Mouse (Mus musculus): ENCODE measurements at regions not wholly inside any gene's neighbourhood (a gene's known extent, or its start where the extent isn't known, plus 50 kb on each side); places are given as distances from the start of the nearest gene placed in this dataset.

DNA sequence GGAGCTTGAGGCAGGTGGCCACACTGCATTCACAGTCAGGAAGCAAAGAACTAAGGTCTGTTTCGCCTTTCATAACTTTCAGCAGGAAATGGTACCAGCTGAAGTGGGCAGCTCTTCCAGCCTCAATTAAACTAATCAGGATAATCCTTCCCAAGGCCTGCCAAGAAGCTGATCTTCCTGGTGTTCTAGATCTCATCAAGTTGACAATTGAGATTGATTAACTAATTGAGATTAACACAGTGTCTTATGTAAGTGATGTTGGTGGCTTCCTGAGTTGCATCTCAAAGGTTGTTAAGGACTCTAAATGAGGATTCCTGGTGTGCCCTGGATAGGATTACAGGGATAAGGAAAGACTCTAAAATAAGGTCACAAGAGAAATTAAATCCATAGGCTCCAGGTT lies 273.3 kb upstream of the Irx2 start:
- DNase-seq (ENCODE audit: low read depth, low spot score), result no peak

DNA sequence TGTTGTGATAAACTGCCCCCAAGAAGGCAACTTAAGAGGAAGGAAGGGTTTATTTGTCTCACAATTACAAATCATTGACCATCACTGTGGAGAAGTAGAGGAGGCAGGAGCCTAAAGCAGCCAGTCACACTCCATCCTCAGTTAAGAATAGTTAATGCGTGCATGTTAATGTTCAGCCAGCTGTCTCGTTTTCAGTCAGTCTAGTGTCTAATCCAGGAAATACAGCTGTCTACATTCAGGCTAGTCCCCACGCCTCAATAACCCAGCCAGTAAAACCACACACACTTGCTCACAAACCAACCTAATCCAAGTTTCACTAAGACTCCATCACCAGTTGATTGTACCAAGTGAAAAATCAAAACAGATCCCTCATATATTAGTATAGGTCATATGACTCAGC lies 272.8 kb upstream of the Irx2 start:
- no peak for DNase-seq (ENCODE audit: low read depth, low spot score)

DNA sequence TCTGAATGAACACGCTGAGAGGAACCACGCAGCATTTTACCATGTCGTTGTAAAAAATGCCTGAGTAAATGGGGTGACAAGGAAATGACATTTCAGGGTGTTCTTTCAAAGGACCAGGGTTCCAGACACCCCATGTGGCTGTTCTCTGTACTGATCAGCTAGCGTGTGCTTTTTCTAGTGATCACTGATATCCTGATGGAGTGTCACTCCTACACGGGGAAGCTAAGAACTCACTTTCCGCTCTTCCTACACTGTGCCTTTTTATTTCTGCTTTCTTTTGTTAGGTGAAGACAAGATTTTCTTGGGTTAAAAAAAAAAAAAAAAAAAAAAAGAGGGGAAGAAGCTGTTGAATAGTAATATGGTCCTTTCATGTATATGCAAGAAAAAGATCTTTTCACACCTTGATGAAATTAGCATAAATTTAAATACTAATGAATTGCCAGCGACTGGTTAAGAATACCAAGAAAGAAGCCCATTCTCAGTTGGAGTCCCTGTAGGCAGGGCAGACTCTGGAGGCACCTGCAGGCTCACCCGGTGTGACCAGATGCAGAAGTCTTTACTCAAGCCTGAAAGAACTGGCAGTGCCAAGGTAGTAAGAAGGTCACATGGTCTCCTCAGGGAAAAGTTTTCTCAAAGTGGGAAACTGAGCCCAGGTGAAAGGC lies 270.2 kb upstream of the Irx2 start:
- DNase-seq (ENCODE audit: low read depth, low spot score), result no peak

DNA sequence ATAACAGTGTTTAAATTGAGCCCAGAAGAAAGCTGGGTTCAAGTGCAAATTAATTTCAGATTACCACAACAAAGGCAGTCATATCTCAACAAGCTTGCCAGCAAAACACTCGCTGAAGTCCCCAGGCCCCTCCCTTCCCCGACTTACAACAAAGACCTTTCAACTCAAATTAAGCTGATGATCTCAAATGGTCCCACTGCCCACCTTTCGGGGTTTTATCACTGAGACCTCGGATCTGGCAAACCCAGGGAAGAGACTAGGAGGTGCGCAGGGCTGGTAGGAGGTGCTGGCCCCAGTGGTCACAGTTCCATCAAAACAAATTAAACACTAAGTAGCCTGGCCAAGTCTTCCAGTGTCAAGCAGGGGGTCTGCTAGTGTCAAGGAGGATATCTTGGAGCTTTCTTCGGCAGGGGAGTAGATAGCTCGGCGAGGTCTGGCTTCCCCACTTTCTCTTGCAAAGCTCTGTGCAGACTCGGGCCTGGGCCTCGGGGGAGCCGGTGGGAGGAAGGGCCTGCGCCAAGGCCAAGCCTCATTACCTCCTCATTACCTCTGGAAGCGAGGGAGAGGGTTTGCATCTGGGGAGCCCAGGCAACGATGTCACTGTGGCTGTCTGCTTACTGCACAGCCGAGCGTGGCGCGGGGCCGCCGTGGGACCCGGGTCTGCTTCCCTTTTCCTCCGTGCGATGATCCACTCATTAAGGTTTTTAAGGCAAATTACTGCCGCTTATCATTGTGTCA lies 262.9 kb upstream of the Irx2 start:
- no peak for DNase-seq (ENCODE audit: low read depth, low spot score)

DNA sequence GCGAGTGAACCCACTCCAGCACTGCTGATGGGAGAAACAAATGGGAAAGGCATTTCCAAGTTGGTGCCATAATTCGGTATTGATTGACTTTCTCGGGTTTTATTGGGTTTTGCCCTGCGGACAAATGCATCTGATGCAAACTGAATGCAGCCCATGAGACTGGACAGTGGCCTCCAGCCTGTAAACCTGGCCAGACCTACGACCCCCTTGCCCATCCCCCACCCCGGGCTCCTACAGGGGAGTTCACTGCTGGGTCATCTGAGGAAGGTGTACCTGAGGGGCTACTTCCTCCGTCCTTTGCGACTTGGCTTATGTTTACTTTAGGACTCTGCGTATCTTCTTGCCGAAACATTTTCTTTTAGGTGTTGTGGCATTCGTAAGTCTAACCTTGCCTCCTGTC lies 262.3 kb upstream of the Irx2 start:
- DNase-seq (ENCODE audit: low read depth, low spot score), result no peak

DNA sequence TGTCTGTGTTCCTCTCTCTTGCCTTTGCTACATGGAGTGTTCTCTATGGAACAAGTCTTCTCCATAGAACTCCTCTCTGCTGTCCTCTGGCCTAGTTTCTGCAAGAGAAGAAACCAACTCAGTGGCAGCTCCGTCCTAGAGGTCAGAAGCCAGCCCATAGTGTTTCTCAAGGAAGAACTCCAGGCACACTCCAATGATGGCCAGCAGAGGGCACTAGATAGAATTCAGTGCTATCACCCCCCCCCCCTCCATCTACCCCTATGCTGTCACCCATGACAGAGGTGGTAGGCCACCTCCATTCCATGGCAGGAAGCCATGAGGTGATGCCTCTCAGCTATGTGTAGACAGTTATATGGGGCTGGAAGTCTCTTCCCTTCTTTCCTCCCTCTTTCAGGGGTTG lies 258.5 kb upstream of the Irx2 start:
- DNase-seq (ENCODE audit: low read depth, low spot score), result no peak

DNA sequence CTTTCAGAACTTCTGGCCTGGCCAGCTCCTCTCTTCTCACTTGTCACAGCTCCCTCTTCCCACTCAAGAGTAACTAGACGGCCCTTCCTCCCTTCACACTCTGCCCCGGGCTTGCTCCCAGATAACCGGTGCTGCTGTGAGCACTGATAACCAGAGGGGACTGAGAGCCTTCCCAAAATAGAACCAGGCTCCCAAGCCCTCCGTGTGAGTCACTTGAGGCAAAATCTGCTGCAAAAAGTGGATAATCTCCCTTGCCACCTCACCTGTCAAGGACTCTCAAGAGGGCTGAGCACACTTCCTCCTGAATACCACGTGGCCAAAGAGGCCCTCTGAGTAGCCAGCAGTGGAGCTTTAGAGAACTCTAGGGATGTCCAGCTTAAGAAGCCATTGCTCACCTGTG lies 257.6 kb upstream of the Irx2 start:
- no peak for DNase-seq (ENCODE audit: low read depth, low spot score)

DNA sequence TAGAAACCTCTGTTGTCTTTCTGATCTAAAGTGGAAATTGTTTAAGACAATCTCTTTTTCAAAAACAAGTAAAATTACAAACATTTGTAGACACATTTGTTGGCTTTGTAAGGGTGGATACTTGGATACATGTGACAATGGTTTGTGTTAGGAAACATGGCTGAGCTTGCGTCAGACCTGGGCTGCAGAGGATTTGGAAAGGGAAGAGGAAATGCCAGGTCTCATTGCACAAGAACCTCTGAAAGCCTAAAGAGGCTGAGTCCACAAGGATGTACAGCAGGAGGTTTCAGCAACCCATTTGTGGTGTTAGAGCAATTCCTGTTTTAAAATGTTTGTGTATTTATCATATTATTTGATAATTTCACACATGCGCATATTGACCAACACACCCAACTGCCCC lies 235.3 kb upstream of the Irx2 start:
- DNase-seq (ENCODE audit: low read depth, low spot score), result no peak

DNA sequence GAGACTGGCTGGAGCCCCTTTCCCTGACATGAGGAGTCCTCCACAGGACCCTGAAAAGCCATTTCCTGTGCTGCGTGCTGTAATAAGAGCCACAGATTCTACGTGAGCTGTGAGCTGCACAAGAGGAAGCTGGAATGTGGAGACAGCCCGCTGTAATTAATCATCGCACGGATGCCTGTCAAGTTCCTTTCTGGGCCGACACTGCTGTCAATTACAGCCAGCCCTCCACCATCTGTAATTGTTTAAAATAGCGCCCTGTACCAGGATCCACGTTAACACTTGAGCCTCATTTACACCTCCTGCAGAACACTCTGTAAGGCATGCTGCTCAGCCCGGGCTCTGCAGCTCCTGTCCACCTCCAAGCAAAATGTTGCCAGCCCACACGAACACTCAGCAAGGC lies 227.9 kb upstream of the Irx2 start:
- DNase-seq (ENCODE audit: low read depth, low spot score), result no peak

DNA sequence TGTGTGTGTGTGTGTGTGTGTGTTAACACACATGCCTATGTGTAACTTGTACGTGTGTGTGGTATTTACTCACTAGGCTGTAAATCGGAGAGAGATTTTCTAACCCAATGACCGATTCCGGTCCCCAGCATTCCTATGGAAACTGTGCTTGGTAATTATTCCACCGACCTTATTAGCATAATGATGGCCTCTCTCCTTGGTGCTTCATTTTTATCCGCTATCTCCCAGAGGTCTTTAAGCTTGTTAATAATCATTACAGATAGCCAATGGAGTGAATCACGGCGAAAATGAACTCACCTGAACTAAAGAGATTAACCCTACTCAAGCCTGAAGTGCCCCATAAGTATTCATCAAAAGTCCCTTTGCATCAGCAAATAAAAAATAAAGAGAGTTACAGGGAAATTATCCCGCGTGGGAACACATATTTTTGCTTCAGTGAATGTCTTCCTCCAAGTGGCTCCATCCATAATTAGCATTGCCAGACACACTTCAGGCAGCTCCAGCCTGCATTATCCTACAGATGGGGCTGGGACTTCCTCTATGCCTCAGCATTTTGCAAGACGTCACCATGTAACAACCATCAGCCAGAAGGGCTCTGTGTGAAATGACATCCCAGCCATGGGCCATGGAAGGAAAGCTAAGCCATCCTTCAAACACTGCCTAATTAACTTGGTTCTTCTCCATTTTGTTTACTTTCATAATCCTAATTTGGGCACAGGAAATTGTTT lies 219.2 kb upstream of the Irx2 start:
- DNase-seq (ENCODE audit: low read depth, low spot score), result no peak

DNA sequence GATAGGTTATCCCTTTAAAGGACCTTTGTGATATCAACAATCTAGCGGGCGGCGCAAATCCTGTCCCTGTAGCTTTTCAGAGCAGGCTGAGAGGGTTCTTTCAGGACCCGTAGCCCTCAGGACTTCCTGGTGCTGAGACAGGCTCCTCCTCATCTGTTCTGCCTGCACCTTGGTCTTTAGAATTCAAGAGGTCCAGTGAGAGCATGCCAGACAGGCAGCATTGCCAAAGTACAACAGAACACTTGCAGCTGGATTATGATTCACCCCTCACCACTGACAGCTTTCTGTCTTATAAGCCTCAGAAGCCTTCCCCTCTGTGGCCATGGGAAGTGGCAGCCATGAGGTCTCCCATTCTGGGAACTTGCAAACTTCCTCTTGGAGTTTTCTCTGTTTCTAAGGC lies 216.0 kb upstream of the Irx2 start:
- no peak for DNase-seq (ENCODE audit: low read depth, low spot score)

DNA sequence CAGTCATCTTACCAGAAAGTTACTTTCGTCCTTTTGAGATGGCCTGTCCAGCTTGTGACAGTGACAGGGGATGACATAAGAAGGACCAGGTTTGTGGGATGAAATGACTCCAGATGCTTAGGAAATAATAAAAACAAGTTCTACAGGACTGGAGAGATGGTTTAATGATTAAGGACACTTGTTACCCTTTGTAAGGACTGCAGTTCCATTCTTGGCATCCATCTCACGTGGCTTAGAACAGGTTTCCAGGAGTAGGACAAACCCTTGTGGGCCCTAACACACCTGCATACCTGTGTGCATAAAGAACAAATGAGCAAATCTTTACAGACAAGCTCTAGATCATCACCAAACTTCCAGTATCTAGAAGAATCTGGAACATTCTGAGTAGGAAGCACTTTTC lies 211.6 kb upstream of the Irx2 start:
- no peak for DNase-seq (ENCODE audit: low read depth, low spot score)

DNA sequence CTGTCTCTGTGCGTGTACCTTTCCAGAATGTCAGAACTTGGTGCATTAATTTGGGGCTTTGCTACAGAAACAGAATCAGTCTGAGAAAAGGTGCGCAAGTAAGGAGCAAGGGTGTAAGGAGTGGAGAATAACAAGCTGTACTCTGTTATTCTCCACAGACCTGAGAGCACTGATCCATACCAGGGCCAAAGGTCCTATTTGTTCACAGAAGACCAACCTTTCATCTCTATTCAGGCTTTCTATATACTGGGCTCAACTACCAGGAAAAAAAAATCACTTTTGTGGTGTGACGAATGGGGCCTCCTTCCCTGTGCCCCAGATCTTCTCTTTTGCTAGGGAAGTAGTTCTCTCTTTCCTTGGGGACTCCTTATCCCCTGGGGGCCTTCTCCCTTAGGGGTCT lies 210.8 kb upstream of the Irx2 start:
- no peak for DNase-seq (ENCODE audit: low read depth, low spot score)

DNA sequence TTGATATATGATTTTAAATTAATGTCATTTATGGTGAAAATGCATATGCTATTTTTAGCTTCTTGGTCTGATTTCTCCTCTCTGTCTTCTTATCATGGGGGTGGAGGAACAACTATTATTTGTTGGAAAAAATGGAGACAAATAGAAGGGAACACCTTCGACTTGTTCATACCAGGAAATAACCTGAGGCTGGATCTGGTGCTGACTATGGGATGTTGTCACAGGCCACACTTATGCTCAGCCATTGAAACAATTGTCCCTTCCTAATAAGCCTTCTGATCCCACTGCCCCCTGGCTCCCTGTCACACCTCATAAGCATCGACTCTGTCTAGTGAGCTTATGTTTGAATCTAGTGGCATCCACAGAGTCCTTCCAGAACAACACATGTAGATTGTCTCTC lies 210.3 kb upstream of the Irx2 start:
- no peak for DNase-seq (ENCODE audit: low read depth, low spot score)

DNA sequence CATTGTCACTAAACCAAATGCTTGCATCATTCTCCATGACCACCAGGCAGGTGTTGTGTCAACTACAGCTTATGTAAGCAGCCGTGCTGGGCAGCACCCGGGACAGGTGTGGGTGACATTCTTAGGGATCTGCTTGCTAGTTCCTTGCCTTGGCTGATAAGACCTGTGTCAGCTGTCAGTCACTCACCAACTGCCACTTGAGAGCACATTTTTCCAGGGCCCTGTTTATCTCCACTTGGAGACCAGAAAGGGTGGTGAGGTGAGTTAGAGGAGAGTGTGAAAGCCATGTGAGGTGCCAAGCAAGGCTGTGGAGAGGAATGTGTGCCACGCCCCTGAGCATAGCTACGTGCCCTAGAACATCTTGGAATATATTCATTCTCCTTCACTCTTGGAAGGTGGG lies 209.1 kb upstream of the Irx2 start:
- no peak for DNase-seq (ENCODE audit: low read depth, low spot score)

DNA sequence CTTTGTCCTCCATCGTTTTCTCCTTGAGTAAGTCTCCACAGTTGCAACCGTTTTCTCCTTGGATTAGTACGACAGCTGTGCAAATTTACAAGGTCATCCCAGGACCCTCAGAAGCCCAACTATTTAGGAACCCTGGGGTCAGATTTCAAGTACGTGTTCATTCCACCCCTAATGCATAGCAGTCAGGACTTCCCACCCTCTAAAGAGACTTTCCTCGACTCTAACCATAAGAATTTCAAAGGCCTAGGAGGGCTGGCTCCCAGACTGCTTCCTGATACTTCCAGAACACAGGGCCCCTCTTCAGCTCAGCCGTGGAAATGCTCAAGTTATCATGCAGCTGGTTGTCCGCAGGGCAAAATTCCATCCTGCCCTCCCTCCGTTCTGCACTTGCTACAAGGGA lies 202.7 kb upstream of the Irx2 start:
- no peak for DNase-seq (ENCODE audit: low read depth, low spot score)

DNA sequence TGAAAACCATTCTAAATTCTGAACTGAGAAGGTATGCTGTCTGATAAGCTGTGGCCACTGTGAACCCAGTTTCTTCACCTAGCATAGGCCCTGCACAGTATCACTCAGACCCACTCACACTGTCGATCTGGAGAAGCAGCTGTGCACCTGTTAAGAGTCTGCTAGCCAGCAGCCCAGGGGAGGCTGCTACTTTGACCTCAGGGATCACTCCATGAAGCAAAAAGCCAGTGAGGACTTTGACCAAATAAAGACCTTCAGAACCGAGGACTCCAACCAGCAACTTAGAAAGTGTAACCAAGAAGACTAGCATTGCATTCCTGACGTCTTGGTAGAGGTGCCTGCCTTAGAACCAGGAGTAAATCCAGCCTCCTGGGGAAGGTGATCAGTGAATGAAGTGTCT lies 183.3 kb upstream of the Irx2 start:
- DNase-seq (ENCODE audit: low read depth, low spot score), result no peak

DNA sequence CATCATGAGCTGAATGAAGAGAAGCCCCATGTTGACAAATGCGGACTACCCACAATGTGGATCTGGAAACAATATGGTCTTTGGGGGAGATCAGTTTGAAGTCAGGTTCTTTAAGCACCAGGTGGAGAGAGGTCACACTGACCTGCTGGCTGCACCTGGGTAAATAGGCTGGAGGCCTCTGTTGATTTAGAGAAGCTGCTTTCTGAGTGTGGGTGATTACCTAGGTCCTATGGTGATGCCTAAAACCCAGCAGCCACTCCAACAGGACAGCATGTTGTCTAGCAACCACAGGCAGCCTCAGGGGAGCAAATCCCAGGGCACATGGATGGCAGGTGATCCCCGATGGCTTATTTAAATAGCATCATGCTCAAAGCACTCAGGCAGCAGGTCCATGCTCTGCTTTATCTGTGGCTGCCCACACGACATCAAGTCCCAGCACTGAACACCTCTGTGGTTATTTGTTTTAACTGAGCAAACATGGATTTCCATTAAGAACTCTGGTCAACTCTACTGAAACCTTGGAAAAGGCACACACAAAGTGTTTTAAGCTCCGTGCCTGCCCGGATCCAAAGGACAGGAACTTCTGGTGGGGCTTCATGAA lies 180.1 kb upstream of the Irx2 start:
- no peak for DNase-seq (ENCODE audit: low read depth, low spot score)

DNA sequence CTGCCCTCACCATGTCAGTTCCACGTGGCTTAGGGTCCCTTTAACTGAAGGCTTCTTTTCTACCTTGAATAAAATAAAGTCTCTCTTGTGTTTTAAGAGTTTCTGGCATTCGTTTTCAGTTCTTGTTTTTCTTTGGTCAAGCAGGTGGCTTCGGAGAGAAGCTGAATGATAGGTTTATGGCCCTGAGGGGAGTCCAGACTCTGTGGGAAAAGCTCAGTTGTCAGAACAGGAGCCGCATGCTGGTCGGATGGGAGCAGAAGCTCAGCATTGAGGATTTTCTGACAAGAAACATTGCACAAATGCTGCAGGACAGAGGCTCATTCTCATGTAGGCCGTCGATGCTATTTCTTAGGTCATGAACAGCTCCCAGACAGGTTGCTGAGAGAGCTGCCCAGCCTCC lies 133.3 kb upstream of the Irx2 start:
- no peak for DNase-seq (ENCODE audit: low read depth, low spot score)

DNA sequence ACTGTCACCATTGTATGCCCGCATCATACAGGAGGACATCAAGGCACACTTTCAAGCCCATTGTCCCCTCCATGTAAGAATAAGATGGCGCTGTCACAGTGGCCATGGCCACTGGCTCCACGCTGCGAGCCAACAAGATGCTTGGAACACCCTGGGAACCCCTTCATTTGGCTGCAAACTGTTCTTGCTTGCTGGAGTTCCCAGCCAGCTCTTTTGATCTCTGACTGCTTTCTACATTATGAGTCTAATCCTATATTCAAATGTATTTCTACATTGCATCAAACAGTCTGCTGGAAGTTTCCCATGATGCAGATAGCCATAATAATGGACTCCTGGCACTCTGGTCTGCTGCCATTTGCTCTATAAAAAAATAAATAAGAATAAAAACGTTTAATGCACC lies 131.6 kb upstream of the Irx2 start:
- DNase-seq (ENCODE audit: low read depth, low spot score), result no peak

DNA sequence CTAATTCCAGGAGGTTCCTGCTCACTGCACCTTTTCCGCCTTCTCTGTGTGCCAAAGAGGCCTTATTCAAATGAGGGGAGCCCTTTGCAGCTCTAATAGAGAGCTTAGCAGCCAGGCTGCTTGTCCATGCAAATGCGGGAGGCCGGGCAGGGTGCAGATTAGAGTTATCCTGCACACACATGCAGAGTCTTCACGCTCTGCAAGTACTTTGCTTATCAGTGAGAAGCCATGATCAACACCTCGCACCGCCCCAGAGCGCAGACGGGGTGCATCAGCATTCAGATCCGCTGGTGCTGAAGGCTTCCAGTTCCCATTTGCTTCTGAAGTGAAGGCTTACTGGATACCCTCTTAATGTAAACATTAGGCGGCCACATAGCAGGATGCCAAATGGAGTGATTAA lies 131.1 kb upstream of the Irx2 start:
- DNase-seq (ENCODE audit: low read depth, low spot score), result no peak

DNA sequence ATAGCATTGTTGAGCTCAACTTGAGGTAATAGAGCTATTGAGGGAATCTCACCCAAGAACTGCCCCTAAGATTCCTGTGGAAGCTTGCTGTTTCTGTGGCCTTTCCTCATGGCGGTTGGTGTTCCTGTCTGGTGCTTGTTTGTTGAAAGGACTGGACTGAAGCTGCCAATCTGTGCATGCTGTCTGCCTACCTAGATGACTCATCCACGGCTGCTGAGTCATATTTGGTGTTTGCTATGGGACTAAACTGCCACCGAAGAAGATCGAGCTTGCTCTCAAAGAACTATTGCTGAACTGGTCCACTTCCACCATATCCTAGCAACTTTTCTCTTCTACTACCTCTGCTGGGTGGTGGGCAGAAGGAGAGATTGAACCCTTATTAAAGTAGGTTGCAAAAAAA lies 122.7 kb upstream of the Irx2 start:
- DNase-seq (ENCODE audit: low read depth, low spot score), result no peak

DNA sequence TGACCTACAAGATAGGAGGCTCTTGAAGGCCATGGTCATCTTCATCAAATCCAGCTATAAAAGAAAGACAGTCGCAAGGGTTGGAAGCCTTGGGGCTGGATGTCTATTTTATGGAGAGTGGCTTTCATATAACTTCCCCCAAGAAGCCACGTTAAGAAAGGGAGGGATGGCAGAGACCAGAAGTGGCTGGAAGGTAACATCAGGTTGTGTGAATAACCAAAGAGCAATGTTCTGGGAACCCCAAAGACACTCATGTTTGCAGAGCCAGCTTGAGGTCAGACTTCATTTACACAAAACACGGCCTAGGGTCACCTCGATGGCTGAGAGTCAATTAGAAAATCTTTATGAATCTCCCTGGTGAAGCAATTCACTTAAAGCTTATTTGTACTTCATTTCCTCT lies 90.0 kb upstream of the Irx2 start:
- no peak for DNase-seq (ENCODE audit: low read depth, low spot score)

All from WW6 (cell line).